Mouse (Mus musculus) testis, adult 2 months (tissue): ENCODE results near the gene Mmp19.

Experiments
- CTCF ChIP-seq: fragments of 200-500 bp; IDR thresholded peaks from 2 replicates; pipeline ENCODE4 v1.5.1; 2012; ENCODE audit warnings: low read depth, mild to moderate bottlenecking, inconsistent platforms, low read length, moderate library complexity; ENCODE audit not compliant: control insufficient read depth, insufficient read depth, insufficient replicate concordance
- POLR2A ChIP-seq: fragments of 200-500 bp; IDR thresholded peaks from 2 replicates; pipeline ENCODE4 v1.6.1; 2012; ENCODE audit warnings: low read depth, mild to moderate bottlenecking, inconsistent platforms, low read length, moderate library complexity; ENCODE audit not compliant: control insufficient read depth

DNA sequence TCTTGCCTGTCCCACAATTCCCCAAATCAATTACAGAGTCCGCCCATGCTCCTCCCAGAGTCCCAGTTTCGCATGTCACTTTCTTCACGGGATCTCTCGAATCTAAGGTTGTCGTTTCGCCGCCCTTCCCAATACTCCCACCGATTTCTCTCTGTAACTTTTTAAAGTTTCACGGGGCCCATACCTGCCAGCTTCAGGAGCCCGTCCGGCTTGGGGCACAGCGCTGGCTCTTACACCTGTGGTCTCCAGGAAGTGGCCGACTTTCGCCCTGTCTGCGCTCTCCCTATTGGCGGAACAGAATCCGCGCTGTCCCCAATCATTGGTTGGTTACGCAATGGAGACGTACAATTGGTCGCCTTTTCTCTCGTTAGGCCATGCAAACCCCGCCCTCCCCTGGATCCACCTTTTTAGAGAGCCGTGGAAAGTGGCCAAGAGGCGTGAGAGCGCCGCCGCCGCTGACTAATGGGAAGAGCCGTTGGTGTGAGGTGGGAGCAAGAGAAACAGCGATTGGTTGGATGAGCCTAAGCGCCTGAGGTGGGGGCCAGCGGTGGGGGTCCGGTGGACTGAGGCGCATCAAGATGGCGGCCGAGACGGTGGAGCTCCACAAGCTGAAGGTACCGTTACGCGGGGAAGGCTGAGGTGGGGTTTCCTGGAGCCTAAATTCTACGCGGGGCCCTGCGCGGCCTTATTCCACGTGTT lies 30.8 kb downstream of the Mmp19 start, which contains the start of gene Ormdl2:
- peak; percentile 65 for TF ChIP-seq POLR2A
- TF ChIP-seq CTCF = no peak
